Mouse (Mus musculus): ENCODE measurements around the gene Poc1b.

GRCm38 (mm10) chr10:99179122-99179521 lies 72.3 kb downstream of the Poc1b start:
- TF ChIP-seq CTCF (IDR thresholded peaks at IDR 0.05; ENCODE audit: low read depth, low read length) (no peak), POLR2A (IDR thresholded peaks at IDR 0.05; ENCODE audit: borderline replicate concordance, low read depth, low read length) (no peak)
